Mouse (Mus musculus) E14TG2a.4 (cell line): ENCODE measurements around the gene Ripply3.

Experiments
- H3K27me3 ChIP-seq: 2 replicates; pipeline ENCODE4 v1.6.1; 2014; ENCODE audit warnings: low read length, control low read depth; ENCODE audit not compliant: insufficient read depth
- H3K36me3 ChIP-seq: 2 replicates; pipeline ENCODE4 v1.6.1; 2014; ENCODE audit warnings: low read length, control low read depth; ENCODE audit not compliant: insufficient read depth
- H3K4me1 ChIP-seq: replicated peaks from 2 replicates; pipeline ENCODE4 v1.6.1; 2014; ENCODE audit warnings: low read depth, low read length, control low read depth
- H3K4me3 ChIP-seq: replicated peaks from 2 replicates; pipeline ENCODE4 v1.5.1; 2014; ENCODE audit warnings: mild to moderate bottlenecking, low read length
- H3K9me3 ChIP-seq: 2 replicates; pipeline ENCODE4 v1.6.1; 2014; ENCODE audit warnings: low read length, control low read depth
- CTCF ChIP-seq: conservative IDR thresholded peaks from 2 replicates; pipeline ENCODE4 v1.5.1; 2014; ENCODE audit warnings: low read length
- NANOG ChIP-seq: IDR thresholded peaks from 2 replicates; pipeline ENCODE4 v1.6.1; 2014; ENCODE audit warnings: borderline replicate concordance, low read length, mixed read lengths
- POU5F1 ChIP-seq: IDR thresholded peaks from 2 replicates; pipeline ENCODE4 v1.6.1; 2014; ENCODE audit warnings: low read length, borderline replicate concordance

Ripply3 gene

GRCm38 (mm10) chr16:94327781-94328711 is at the start of gene Ripply3:
Ripply3 (plus strand) TSS chr16:94328420.
- TF ChIP-seq POU5F1 (no peak), CTCF (no peak), NANOG (no peak)

GRCm38 (mm10) chr16:94283972-94284371 is 44.2 kb upstream of the Ripply3 start:
- peaks cover 4% of the 10 kb centered on the region; the same call in 1 of the 2 replicates for H3K4me1 ChIP-seq
- no peak for TF ChIP-seq NANOG
- TF ChIP-seq CTCF: no peak
- no peak for TF ChIP-seq POU5F1
- peaks cover 43% of the 10 kb centered on the region for H3K9me3 ChIP-seq
- H3K27me3 ChIP-seq: no peaks in the 10 kb centered on the region
- peaks cover 33% of the 10 kb centered on the region for H3K36me3 ChIP-seq
- no peak overlapping the region for H3K4me3 ChIP-seq

More at GRCm38 (mm10) chr16:94327781-94328711, at the start of gene Ripply3:
- H3K27me3 ChIP-seq: peaks cover 62% of the 10 kb centered on the region
- H3K4me1 ChIP-seq: peaks cover 28% of the 10 kb centered on the region
- H3K9me3 ChIP-seq: no peaks in the 10 kb centered on the region
- H3K4me3 ChIP-seq: peak within 1 kb of the TSS; percentile 77
- H3K36me3 ChIP-seq: no peaks in the 10 kb centered on the region

- peaks cover 31% of the 10 kb centered on the region for H3K9me3 ChIP-seq
- no peak overlapping the region for H3K4me3 ChIP-seq
- no peak for TF ChIP-seq POU5F1
- no peak for TF ChIP-seq CTCF
- TF ChIP-seq NANOG: no peak
These were observed 40.4 kb upstream of the Ripply3 start for GRCm38 (mm10) chr16:94287826-94288225.

GRCm38 (mm10) chr16:94289138-94290072 is 38.8 kb upstream of the Ripply3 start:
- peaks cover 15% of the 10 kb centered on the region for H3K9me3 ChIP-seq
- TF ChIP-seq POU5F1 (no peak), CTCF (0 out of 2 replicates have a peak, but pooled peaks have one; percentile 10)
- no peaks in the 10 kb centered on the region; the same call in 1 of the 2 replicates for H3K27me3 ChIP-seq
- peaks cover 15% of the 10 kb centered on the region; the same call in 1 of the 2 replicates for H3K4me1 ChIP-seq
- peak overlapping the region; percentile 93 for H3K4me3 ChIP-seq
- H3K36me3 ChIP-seq: peaks cover 14% of the 10 kb centered on the region

More at GRCm38 (mm10) chr16:94287826-94288225, 40.4 kb upstream of the Ripply3 start:
- Histone ChIP-seq H3K36me3 (peaks cover 30% of the 10 kb centered on the region), H3K27me3 (no peaks in the 10 kb centered on the region; the same call in 1 of the 2 replicates), H3K4me1 (peaks cover 15% of the 10 kb centered on the region; the same call in 1 of the 2 replicates)

- peaks cover 8% of the 10 kb centered on the region; the same call in 1 of the 2 replicates for H3K36me3 ChIP-seq
- H3K4me1 ChIP-seq: peaks cover 15% of the 10 kb centered on the region; the same call in 1 of the 2 replicates
- H3K27me3 ChIP-seq: no peaks in the 10 kb centered on the region; the same call in 1 of the 2 replicates
- TF ChIP-seq CTCF (no peak), POU5F1 (no peak), NANOG (no peak)
- H3K4me3 ChIP-seq: peak overlapping the region; percentile 93
- H3K9me3 ChIP-seq: peaks cover 7% of the 10 kb centered on the region
These were observed 37.9 kb upstream of the Ripply3 start for GRCm38 (mm10) chr16:94290073-94290999.

GRCm38 (mm10) chr16:94291141-94291540 is 37.1 kb upstream of the Ripply3 start:
- H3K9me3 ChIP-seq: no peaks in the 10 kb centered on the region
- TF ChIP-seq NANOG (no peak), CTCF (no peak), POU5F1 (no peak)

GRCm38 (mm10) chr16:94298081-94298480 is 30.1 kb upstream of the Ripply3 start:
- peaks cover 24% of the 10 kb centered on the region for H3K27me3 ChIP-seq
- H3K36me3 ChIP-seq: no peaks in the 10 kb centered on the region
- no peak overlapping the region for H3K4me3 ChIP-seq

More at GRCm38 (mm10) chr16:94291141-94291540, 37.1 kb upstream of the Ripply3 start:
- Histone ChIP-seq H3K4me1 (peaks cover 15% of the 10 kb centered on the region; the same call in 1 of the 2 replicates), H3K4me3 (no peak overlapping the region), H3K27me3 (peaks cover under 1% of the 10 kb centered on the region; the same call in 1 of the 2 replicates), H3K36me3 (0 out of 2 replicates have a peak, but pooled peaks cover 4% of the 10 kb centered on the region)

More at GRCm38 (mm10) chr16:94298081-94298480, 30.1 kb upstream of the Ripply3 start:
- TF ChIP-seq CTCF (no peak), NANOG (no peak), POU5F1 (no peak)
- Histone ChIP-seq H3K9me3 (no peaks in the 10 kb centered on the region), H3K4me1 (peaks cover 16% of the 10 kb centered on the region)
